Mouse (Mus musculus): ENCODE measurements around the gene Bcl7c. TPM values are rescaled to one million over a fixed set of nuclear protein-coding genes. Genes with fewer than 3 reads are reported as not detected.

Bcl7c gene
- polyA plus RNA-seq, 1 experiment = 132 TPM

- H3K4me3 ChIP-seq (ENCODE audit: insufficient read depth, poor library complexity, severe bottlenecking) = no peak overlapping the region
- no peaks in the 10 kb centered on the region for H3K79me2 ChIP-seq (ENCODE audit: control insufficient read depth, insufficient read depth)
- H3ac ChIP-seq (ENCODE audit: control insufficient read depth, insufficient read length, low read depth) = no peak overlapping the region
- H3K36me3 ChIP-seq (ENCODE audit: control insufficient read depth, insufficient read depth) = no peaks in the 10 kb centered on the region
- no peaks in the 10 kb centered on the region for H3K79me3 ChIP-seq (ENCODE audit: low read depth)
- TF ChIP-seq USF1 (IDR thresholded peaks at IDR 0.05; ENCODE audit: low read depth) (no peak), MYOD1 (IDR thresholded peaks at IDR 0.05; ENCODE audit: control insufficient read depth, insufficient read length, low read depth) (no peak), CTCF (IDR thresholded peaks at IDR 0.05; ENCODE audit: control insufficient read depth, insufficient read depth, insufficient read length) (no peak), FOSL1 (IDR thresholded peaks at IDR 0.05; ENCODE audit: insufficient read depth, low read length, poor library complexity, severe bottlenecking) (no peak), CEBPB (IDR thresholded peaks at IDR 0.05; ENCODE audit: low read depth) (no peak), MYOG (IDR thresholded peaks at IDR 0.05; ENCODE audit: control insufficient read depth, extremely low read depth, insufficient read length) (no peak), MAX (IDR thresholded peaks at IDR 0.05) (no peak)
- peaks cover 14% of the 10 kb centered on the region for H3K27me3 ChIP-seq (ENCODE audit: control insufficient read depth, insufficient read depth, insufficient read length)
These were observed 16.8 kb upstream of the Bcl7c start for GRCm38 (mm10) chr7:127725490-127725889.

- no peak overlapping the region for H3ac ChIP-seq (ENCODE audit: control insufficient read depth, insufficient read length, low read depth)
- no peaks in the 10 kb centered on the region for H3K79me3 ChIP-seq (ENCODE audit: low read depth)
- H3K4me3 ChIP-seq (ENCODE audit: insufficient read depth, poor library complexity, severe bottlenecking) = no peak overlapping the region
- H3K79me2 ChIP-seq (ENCODE audit: control insufficient read depth, insufficient read depth) = no peaks in the 10 kb centered on the region
- TF ChIP-seq CTCF (IDR thresholded peaks at IDR 0.05; ENCODE audit: control insufficient read depth, insufficient read depth, insufficient read length) (no peak), MYOD1 (IDR thresholded peaks at IDR 0.05; ENCODE audit: control insufficient read depth, insufficient read length, low read depth) (no peak), MYOG (IDR thresholded peaks at IDR 0.05; ENCODE audit: control insufficient read depth, extremely low read depth, insufficient read length) (no peak), MAX (IDR thresholded peaks at IDR 0.05) (no peak), FOSL1 (IDR thresholded peaks at IDR 0.05; ENCODE audit: insufficient read depth, low read length, poor library complexity, severe bottlenecking) (no peak), USF1 (IDR thresholded peaks at IDR 0.05; ENCODE audit: low read depth) (no peak), CEBPB (IDR thresholded peaks at IDR 0.05; ENCODE audit: low read depth) (no peak)
- H3K36me3 ChIP-seq (ENCODE audit: control insufficient read depth, insufficient read depth) = no peaks in the 10 kb centered on the region
- no peaks in the 10 kb centered on the region for H3K27me3 ChIP-seq (ENCODE audit: control insufficient read depth, insufficient read depth, insufficient read length)
These were observed 10.5 kb upstream of the Bcl7c start for GRCm38 (mm10) chr7:127719258-127719657.

- Histone ChIP-seq H3K4me3 (ENCODE audit: insufficient read depth, poor library complexity, severe bottlenecking) (no peak overlapping the region), H3K36me3 (ENCODE audit: control insufficient read depth, insufficient read depth) (no peaks in the 10 kb centered on the region), H3K79me2 (ENCODE audit: control insufficient read depth, insufficient read depth) (no peaks in the 10 kb centered on the region), H3K27me3 (ENCODE audit: control insufficient read depth, insufficient read depth, insufficient read length) (no peaks in the 10 kb centered on the region), H3K79me3 (ENCODE audit: low read depth) (no peaks in the 10 kb centered on the region), H3ac (ENCODE audit: control insufficient read depth, insufficient read length, low read depth) (no peak overlapping the region)
- TF ChIP-seq USF1 (IDR thresholded peaks at IDR 0.05; ENCODE audit: low read depth) (no peak), CTCF (IDR thresholded peaks at IDR 0.05; ENCODE audit: control insufficient read depth, insufficient read depth, insufficient read length) (no peak), MYOG (IDR thresholded peaks at IDR 0.05; ENCODE audit: control insufficient read depth, extremely low read depth, insufficient read length) (no peak), MAX (IDR thresholded peaks at IDR 0.05) (no peak), CEBPB (IDR thresholded peaks at IDR 0.05; ENCODE audit: low read depth) (no peak), MYOD1 (IDR thresholded peaks at IDR 0.05; ENCODE audit: control insufficient read depth, insufficient read length, low read depth) (no peak), FOSL1 (IDR thresholded peaks at IDR 0.05; ENCODE audit: insufficient read depth, low read length, poor library complexity, severe bottlenecking) (no peak)
These were observed 9.6 kb upstream of the Bcl7c start for GRCm38 (mm10) chr7:127718339-127718738.

- Histone ChIP-seq H3K79me2 (ENCODE audit: control insufficient read depth, insufficient read depth) (no peaks in the 10 kb centered on the region), H3K27me3 (ENCODE audit: control insufficient read depth, insufficient read depth, insufficient read length) (no peaks in the 10 kb centered on the region), H3ac (ENCODE audit: control insufficient read depth, insufficient read length, low read depth) (no peak overlapping the region), H3K36me3 (ENCODE audit: control insufficient read depth, insufficient read depth) (no peaks in the 10 kb centered on the region), H3K79me3 (ENCODE audit: low read depth) (no peaks in the 10 kb centered on the region), H3K4me3 (ENCODE audit: insufficient read depth, poor library complexity, severe bottlenecking) (no peak overlapping the region)
- TF ChIP-seq CTCF (IDR thresholded peaks at IDR 0.05; ENCODE audit: control insufficient read depth, insufficient read depth, insufficient read length) = peak; percentile 5
- no peak for TF ChIP-seq MAX (IDR thresholded peaks at IDR 0.05)
These were observed 8.3 kb upstream of the Bcl7c start for GRCm38 (mm10) chr7:127716992-127717391.

- Histone ChIP-seq H3K79me3 (ENCODE audit: low read depth) (no peaks in the 10 kb centered on the region), H3K4me3 (ENCODE audit: insufficient read depth, poor library complexity, severe bottlenecking) (no peak overlapping the region), H3K36me3 (ENCODE audit: control insufficient read depth, insufficient read depth) (no peaks in the 10 kb centered on the region), H3K79me2 (ENCODE audit: control insufficient read depth, insufficient read depth) (no peaks in the 10 kb centered on the region), H3ac (ENCODE audit: control insufficient read depth, insufficient read length, low read depth) (no peak overlapping the region), H3K27me3 (ENCODE audit: control insufficient read depth, insufficient read depth, insufficient read length) (no peaks in the 10 kb centered on the region)
- TF ChIP-seq CTCF (IDR thresholded peaks at IDR 0.05; ENCODE audit: control insufficient read depth, insufficient read depth, insufficient read length) (no peak), MYOG (IDR thresholded peaks at IDR 0.05; ENCODE audit: control insufficient read depth, extremely low read depth, insufficient read length) (no peak), USF1 (IDR thresholded peaks at IDR 0.05; ENCODE audit: low read depth) (no peak), CEBPB (IDR thresholded peaks at IDR 0.05; ENCODE audit: low read depth) (no peak), FOSL1 (IDR thresholded peaks at IDR 0.05; ENCODE audit: insufficient read depth, low read length, poor library complexity, severe bottlenecking) (no peak), MAX (IDR thresholded peaks at IDR 0.05) (no peak), MYOD1 (IDR thresholded peaks at IDR 0.05; ENCODE audit: control insufficient read depth, insufficient read length, low read depth) (no peak)
These were observed 6.1 kb upstream of the Bcl7c start for GRCm38 (mm10) chr7:127714816-127715215.

Measured in C2C12 (cell line).